Mouse (Mus musculus) erythroblast, embryonic 14.5 days (primary cell): ENCODE measurements around the gene Pdcd1lg2.

ENCODE experiments used
- GATA1 ChIP-seq: IDR thresholded peaks from 2 replicates; pipeline ENCODE4 v1.6.1; 2012; ENCODE audit warnings: low read length, inconsistent platforms, mixed read lengths
- TAL1 ChIP-seq: IDR thresholded peaks from 3 replicates; pipeline ENCODE4 v1.6.1; 2012; ENCODE audit warnings: low read length, inconsistent platforms, mixed read lengths

DNA sequence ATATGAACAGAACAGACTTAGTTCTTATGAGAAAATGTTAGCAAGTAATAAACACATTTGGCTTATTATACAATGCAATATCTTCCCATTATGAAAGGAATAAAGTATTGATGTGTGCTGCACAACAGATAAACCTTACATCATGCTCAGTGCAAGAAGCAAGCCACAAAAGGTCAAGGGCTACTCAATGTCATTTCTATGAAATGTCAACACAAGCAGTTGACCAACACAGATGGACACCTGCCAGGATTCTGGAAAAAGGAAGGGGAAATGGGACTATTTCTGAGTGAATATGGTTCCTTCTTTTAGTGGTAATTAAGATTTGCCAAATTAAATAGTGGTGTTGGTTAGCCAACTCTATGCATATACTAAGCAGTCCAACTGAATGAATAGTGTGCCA is 9.2 kb downstream of the Pdcd1lg2 start:
- TF ChIP-seq GATA1 (no peak), TAL1 (no peak)
